Mouse (Mus musculus) right cerebral cortex, adult 2 months (tissue): ENCODE data around the gene Ddx19b.
"Not testable (repeated sequence)": the region's sequence is repeated elsewhere in the genome, so short reads cannot be mapped to it uniquely, and the experiment has no call there.

Experiments
- DNase-seq, 2 experiments: peaks; one replicate each; pipeline ENCODE4 v3.0.0; 2021 to 2022; ENCODE audit warnings: low spot score in 2 of 2

Gene Ddx19b

DNA sequence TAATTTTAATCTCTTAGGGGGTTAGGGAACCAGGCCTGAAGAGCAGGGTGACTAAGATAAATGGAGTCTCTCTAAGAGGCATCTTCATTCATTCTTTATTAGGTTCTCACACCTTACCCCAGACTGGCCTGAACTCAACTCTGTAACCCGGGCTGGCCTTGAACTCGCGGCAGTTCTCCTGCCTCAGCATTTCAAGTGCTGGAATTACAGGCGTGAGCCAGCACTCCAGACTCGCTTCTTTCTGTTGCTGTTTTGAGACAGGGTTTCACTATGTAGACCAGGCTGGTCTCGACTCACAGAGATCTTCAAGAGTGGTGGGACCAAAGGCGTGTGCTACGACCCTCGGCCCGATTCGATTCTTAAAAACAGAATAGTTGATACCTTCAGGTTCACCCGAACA lies 2.7 kb upstream of the Ddx19b start:
- DNase-seq = no peak

DNA sequence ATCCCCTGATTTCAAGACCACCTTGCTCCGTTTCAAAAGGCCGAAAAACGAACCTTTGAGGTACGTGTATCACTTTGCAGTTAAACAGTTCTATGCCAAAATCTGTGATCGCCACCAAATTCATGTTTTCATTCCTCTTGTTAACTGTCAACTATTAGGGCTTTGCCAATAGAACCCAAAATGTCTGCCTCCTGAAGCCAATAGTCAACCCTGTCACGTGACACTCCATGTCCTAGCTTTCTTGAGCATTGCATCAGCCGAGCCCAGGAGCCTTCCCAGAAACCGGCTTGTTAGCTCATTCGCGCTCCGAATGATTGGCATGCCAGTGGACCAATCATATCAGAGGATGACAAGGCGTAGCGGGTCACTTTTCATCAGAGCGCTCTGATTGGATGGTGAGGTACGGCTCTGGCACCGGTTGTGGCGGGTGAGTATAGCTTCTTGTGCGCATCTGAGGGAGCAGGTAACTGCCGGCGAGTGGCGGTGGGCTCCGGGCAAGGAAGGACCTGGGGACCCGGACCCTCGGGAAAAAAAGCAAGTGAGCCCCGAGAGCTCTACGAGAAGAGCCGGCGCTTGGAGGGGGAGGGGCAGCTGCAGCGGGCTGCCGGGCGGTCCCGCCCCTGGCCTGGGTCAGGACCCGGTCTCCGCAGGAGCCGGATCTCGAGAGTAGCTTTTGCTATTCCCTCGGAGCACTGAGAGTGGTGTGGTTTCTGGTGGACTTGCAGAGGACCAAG lies 2.1 kb upstream of the Ddx19b start:
- peak; percentile 99 to 100 for DNase-seq

DNA sequence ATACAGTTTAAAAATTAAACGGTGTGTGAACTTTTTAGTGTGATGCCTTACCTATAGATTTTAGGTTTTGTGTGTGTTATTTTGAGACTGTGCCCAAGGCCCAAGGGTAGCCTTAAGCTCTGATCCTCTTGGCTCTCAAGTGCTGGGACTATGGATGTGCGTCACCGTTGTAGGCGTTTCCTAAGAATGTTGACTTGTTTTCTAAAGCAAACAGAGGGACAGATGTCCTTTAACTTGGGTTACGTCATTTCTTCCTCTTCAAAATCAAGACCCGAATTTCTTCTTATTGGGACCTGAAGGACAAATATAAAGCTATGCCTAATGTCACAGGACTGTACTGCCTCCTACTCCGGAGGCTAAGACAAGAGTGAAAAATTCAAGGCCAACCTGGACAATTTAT lies 1.4 kb upstream of the Ddx19b start, which contains the start of gene Aars:
TSS of gene Aars (plus strand) at position 229 of the 400 bp plus-strand sequence.
- no peak for DNase-seq

DNA sequence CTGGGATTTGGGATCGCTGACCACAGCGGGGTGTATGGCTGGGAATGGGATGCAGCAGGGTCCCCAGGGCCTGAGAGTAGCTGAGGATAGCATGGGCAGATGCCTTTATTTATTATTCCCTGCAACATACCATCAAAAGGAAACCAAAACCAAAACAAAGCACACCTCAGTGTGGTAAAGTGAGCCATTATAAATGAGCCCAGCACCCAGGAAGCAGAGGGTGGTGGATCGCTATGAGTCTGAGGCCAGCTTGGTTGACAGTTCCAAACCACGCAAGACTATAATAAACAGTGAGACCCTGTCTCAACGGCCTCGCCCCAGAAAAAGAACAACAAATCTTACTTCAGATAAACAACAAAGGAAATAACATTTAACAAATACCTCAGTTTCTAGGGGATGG lies 1.5 kb downstream of the Ddx19b start:
- no peak for DNase-seq

DNA sequence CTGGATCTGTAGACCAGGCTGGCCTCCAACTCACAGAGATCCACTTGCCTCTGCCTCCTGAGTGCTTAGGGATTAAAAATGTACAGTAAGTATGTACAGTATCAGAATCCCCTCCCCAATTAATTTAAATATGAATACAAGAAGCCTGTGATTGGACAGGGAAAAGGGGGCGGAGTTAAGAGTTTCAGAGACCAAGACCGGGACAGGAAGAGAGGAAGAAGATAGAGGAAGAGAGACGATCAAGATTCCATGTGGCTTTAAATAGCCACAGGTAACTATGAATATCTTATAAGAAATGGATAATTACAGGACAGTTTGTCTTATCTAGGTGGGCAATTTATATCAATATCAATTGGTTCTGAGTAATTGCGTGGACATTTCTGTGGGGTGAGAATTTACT lies 2.0 kb downstream of the Ddx19b start:
- DNase-seq = no peak

GRCm38 (mm10) chr8:111027391-111027937 lies 4.1 kb downstream of the Ddx19b start:
- DNase-seq = peak; percentile 93 to 95

- not testable (repeated sequence) for DNase-seq
Observed at GRCm38 (mm10) chr8:111026609-111027008, 4.9 kb downstream of the Ddx19b start.

DNA sequence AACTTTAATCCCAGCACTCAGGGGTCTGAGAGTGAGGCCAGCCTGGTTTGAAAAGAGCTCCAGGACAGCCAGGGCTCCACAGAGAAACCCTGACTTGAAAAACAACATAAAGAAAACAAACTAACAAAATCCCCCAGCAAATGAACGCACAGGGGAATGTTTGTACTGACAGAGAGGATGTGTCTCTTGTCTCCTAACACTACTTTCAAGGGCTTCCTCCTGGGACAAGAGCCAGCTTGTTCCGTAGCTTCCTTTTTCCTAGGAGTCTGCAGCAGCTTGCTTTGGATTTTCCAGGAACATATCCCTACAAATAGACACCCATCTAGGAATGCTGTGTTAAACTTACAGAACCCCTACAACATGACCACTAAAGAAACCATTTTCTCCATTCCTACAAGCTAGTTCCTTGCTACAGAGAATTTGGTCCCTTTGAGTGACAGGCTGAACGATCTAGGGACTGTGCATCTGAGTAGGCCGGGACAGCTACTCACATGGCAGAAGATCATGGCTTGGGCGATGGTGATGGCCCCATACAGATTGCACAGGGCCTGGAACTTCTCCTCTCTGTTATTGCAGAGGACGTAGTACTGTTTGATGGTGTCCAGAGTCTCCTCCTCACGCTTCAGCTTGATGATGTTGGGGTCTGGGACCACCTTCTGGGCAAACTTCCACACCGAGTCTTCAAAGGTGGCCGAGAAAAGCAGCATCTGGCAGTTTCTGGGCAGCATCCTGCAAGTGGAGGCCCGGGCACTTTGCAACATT lies 21.1 kb downstream of the Ddx19b start:
- DNase-seq = not testable (repeated sequence)

DNA sequence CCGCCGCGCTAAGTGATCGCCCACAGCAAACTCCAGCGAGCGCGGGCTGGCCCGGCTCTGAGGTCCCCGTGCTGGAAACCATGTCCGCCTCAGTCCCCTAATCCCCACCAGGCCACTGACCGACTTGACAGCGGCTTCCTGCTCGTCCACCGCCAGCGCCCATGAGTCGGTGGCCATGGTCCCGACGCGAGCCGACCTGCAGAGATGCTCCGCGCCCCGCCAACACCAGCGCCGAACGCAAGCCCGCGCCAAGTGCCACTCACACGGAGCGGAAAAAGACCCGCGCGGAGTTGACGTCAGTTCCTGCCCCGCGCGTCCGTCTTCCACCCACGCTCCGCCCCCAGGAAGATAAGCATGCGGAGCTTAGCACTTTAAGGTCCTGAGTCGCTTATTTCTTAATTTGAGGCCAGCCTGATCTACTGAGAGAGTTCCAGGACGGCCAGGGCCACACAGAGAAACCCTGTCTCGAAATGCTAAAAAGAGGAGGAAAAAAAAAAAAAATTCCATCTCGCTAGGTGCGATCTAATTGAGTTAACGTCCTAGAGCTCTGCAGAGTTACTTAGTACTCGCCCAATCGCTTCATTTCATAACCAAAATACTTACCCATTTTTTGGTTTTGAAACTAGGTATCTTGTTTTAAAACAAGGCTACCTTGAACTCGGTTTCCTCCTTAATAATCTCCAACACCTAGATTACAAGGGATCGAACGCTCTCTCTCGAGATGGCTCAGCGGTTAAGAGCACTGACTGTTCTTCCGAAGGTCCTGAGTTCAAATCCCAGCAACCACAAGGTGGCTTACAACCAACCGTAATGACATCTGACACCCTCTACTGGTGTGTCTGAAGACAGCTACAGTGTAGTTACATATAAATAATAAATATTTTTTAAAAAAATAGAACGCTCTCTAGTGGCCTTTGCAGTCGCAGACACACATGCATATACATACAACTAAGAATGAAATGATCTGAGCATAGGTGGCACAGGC lies 33.7 kb downstream of the Ddx19b start, which contains the start of gene Ddx19a:
TSS of gene Ddx19a (minus strand) at position 254 of the 985 bp plus-strand sequence.
- DNase-seq = peak; percentile 92 to 93

DNA sequence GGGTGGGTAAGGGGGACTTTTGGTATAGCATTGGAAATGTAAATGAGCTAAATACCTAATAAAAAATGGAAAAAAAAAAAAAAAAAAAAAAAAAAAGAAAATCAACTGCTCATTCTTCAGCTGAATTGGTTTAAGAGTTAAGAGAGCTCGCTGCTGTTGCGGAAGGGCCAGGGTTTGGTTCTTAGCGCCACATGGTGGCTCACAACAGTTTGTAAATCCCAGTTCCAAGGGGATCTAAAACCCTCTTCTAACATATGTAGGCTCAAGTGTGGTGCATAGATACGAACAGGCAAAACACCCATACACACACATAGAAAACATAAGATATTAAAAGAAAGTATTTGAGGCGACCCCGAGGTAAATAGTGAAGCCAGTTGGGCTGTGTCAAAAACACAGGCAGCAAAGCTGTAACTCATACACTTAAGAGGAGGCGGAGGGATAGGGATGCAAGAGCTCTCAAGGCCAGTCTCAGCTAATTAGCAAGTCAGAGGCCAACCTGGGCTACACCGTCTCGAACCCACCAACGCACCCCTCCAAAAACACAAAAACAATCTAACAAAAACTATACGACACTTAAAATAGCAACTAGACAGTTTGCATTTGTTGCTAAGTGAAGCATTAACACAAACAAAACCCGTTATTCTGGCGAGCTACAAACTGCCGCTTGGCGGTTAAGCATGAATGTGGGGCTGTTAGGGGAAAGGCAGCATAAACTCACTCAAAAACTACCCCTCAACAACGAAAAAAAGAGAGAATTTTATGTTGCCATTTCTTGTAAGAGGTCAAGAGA lies 34.7 kb downstream of the Ddx19b start:
- DNase-seq = no peak

DNA sequence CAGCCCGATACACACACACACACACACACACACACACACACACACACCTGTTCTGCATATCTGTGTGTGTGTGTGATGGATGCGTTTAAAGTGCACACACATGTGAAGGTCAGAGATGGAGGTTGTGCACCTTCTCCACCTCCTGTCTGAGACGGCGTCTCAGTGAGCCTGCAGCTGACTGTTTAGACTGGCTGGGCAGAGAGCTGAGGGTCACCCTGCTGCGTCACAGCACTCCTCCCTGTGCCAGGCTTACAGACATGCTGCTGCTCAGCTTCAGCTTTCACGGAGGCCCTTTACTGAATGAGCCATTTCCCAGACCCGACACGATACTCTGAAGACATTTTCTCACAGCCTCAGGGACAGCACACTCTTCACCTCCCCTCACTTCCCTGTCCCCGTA lies 41.5 kb downstream of the Ddx19b start:
- DNase-seq = no peak

DNA sequence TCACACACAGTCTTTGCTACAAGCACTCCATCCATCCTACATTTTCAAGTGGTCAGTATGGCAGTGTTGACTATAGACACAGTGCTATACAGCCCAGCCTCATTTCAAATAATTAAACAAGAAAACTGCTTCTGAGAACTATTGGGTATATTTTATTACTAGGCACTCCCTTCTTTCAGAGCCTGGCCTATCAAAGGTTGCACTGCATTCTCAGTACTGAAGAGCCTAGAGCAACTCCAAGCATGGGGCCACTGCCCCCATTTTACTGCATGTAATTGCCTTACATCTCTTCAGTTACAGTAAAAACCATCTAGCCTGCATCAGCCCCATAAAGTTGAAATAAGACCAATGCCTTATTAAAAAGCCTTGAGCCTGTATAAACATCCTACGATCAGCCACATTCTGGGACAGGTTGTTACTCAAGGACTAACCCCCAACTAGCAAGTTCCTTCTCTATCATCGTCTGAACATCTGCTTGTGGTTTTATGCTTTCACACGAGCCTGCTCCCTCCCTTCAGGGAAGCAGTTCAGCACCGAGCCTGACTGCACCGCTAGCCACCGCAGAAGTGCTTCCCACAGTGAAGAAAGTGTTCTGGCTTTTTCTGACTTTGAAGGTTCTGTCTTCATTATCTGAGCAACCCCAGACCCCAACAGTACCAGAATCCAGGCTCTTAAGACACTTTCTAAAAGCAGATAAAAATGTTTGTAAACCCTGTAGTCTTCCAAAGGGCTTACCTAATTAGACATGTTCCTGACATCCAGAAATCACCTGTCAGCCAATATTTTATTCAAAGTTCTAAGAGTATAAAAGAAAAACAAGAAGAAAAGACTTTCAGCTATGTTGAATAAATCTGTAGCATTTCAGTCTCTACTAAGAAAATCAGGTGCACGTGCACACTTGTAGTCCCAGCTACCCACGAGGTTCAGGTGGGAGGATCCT lies 43.5 kb downstream of the Ddx19b start:
- no peak for DNase-seq

GRCm38 (mm10) chr8:110981304-110981703 lies 50.2 kb downstream of the Ddx19b start:
- DNase-seq = no peak

DNA sequence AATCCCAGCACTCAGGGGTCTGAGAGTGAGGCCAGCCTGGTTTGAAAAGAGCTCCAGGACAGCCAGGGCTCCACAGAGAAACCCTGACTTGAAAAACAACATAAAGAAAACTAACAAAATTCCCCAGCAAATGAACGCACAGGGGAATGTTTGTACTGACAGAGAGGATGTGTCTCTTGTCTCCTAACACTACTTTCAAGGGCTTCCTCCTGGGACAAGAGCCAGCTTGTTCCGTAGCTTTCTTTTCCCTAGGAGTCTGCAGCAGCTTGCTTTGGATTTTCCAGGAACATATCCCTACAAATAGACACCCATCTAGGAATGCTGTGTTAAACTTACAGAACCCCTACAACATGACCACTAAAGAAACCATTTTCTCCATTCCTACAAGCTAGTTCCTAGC lies 53.6 kb downstream of the Ddx19b start:
- DNase-seq = not testable (repeated sequence)

DNA sequence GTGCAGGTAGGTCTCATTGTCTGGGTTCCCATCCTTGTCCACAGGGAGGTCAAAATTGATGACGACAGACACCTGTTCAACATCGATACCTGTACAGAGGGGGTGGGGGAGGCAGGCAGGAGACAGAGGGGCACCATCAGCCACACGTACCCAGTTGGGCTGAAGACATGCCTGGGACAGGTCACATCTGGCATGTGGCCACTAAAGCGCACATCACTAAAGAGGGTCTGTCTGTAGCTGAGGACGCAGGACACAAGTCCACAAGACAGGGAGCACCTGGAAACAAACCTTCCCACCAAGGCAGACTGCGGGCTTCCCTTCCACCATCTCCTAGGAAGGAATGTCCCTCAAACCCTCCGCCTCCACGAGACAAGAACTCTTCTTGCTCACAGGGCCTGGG lies 55.0 kb downstream of the Ddx19b start:
- not testable (repeated sequence) for DNase-seq

DNA sequence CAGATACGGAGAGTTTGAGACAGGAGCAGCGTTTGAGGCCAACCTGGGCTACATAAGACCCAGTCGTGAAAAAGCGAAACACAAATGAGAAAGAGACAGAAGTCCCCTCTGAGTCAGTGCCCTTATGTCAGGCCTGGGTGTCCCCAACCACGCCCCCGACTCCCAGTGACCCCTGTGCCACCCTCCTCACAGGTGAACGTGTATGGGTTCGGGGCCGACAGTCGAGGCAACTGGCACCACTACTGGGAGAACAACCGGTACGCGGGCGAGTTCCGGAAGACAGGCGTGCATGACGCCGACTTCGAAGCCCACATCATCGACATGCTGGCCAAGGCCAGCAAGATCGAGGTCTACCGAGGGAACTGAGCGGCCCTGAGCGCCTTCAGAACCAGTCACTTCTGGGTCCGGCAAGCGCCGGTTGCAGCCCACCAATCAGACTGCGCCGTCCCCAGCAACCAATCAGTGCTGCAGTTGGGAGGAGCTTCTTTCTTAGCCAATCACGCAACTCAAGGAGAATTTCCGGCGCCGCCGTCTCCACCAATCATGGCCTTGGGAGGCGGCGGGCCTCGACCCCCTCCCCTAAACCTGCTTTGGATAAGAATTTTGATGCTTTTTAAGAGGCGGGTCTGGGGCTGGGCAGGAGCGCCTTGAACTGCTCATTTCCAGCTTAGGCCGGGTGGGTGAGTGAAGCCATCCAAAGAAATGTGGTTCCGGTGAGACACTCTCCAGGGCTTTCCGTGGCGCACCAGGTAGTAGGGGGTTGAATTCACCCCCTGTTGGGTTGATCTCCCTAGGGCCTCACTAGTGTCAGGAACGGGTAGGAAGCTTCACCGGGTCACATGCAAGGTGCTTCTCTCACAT lies 61.4 kb downstream of the Ddx19b start:
- DNase-seq = peak; percentile 92 to 93

- DNase-seq = peak in 1 of 2 experiments; percentile 41
Observed at GRCm38 (mm10) chr8:110967326-110967725, 64.2 kb downstream of the Ddx19b start.

DNA sequence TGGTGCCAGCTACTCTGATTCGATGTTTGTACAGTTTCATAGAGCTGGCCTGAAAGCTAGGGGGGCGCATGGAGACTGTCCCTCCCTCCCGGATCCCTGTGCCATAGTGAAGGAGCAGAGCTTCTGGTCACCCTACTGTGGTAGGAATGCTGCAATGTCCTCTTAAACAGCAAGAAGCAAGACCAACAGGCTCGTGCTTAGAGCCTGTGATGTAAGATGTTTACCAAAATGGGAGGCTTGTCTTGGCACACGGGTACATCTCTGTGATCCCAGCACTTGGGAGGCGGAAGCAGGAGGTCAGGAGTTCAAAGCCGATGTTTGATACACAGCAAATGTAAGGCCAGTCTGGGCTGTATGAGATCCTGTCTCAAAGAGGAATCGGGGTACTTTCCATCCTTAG lies 65.0 kb downstream of the Ddx19b start:
- no peak for DNase-seq

- peak; percentile 61 to 68 for DNase-seq
Observed at GRCm38 (mm10) chr8:110965594-110965993, 66.0 kb downstream of the Ddx19b start.
